Comparison of ENCODE assay signal across 12 mouse cellular contexts in the genomic region with DNA sequence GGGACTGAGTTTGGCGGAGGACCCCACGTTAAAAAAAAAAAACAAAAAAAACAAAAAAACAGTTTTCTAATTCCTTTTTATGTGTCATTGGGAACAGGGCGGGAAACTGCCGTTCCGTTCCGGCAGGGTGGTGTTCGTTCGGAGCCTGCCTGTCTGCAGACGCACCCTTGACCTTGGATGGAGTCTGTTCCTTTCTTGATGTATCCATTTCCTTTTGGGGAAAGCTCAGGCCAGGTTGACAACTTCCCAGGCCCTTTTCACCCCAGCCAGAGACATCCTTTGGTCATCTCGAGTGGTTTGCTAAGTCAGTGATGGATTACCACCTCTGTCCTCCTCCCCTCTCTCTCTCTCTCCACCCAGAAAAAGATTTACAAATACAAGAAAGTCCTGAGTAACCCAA.
DNase-seq lines count a peak whose midpoint lies in the region; ATAC-seq lines count a peak whose summit lies in the region.
"Had no signal": no experiment of that assay in that cellular context is flagged by ENCODE, and none has a peak within 500 bp of the region (broad histone marks: within the 10 kb centered on the region; RNA-seq: fewer than 3 reads in every experiment).

No protein-coding gene starts in this region.

- no peak overlapping the region for H3K4me2 ChIP-seq in heart, embryonic 12.5 days
- H3K4me2 ChIP-seq: midbrain, embryonic 11.5 days had no signal

- no peak for ATAC-seq in heart, embryonic 12.5 days (ENCODE audit: insufficient number of reproducible peaks, low FRiP score)
- no peak for ATAC-seq in erythroblast, adult 5-6 weeks (replicated peaks; ENCODE audit: low FRiP score, poor library complexity, severe bottlenecking)

- 75% methylated on average over 10 of the region's 10 CpGs for WGBS in heart, embryonic 12.5 days

- no peaks in the 10 kb centered on the region for H3K27me3 ChIP-seq in heart, embryonic 12.5 days (replicated peaks)

- no peak overlapping the region for H3K9ac ChIP-seq in heart, embryonic 12.5 days

- no peak overlapping the region for H3K4me3 ChIP-seq in heart, embryonic 12.5 days
- peak overlapping the region; percentile 31; the same call in 1 of the 2 replicates for H3K4me3 ChIP-seq in brown adipose tissue, adult 24 weeks (ENCODE audit: insufficient read depth, low read depth, low read length)
- H3K4me3 ChIP-seq: forebrain, embryonic 10.5 days; left cerebral cortex, adult 2 months had no signal

- no peak overlapping the region for H3K27ac ChIP-seq in heart, embryonic 12.5 days (ENCODE audit: poor library complexity, severe bottlenecking)
- peak overlapping the region; percentile 89 for H3K27ac ChIP-seq in brown adipose tissue, adult 24 weeks (replicated peaks; ENCODE audit: low read depth, low read length)
- H3K27ac ChIP-seq: forebrain, embryonic 10.5 days; left cerebral cortex, adult 2 months had no signal

- no peaks in the 10 kb centered on the region for H3K9me3 ChIP-seq in heart, embryonic 12.5 days (replicated peaks)
- H3K9me3 ChIP-seq: forebrain, embryonic 10.5 days had no signal

- peak; percentile 36 to 41 for DNase-seq in heart, adult 9 months (ENCODE audit: low spot score in 2 of 2)
- DNase-seq in kidney, adult 18-20 months, result peak; percentile 45
- peak; percentile 56 to 81 for DNase-seq in kidney, postnatal 36 days
- no peak for DNase-seq in MN1 (ENCODE audit: low spot score)
- DNase-seq: cerebellum, adult 8-10 months; right cerebral cortex, postnatal 14 days had no signal

- 0 out of 2 replicates have a peak, but pooled peaks cover 3% of the 10 kb centered on the region for H3K36me3 ChIP-seq in heart, embryonic 12.5 days

- peaks cover 44% of the 10 kb centered on the region for H3K4me1 ChIP-seq in heart, embryonic 12.5 days (replicated peaks)
- peaks cover 11% of the 10 kb centered on the region for H3K4me1 ChIP-seq in brown adipose tissue, adult 24 weeks (ENCODE audit: control insufficient read depth, insufficient read depth, insufficient read length, low read length)
